Mouse (Mus musculus) hindbrain, embryonic 12.5 days (tissue): ENCODE data around the gene Clmn. TPM values are rescaled to one million over a fixed set of nuclear protein-coding genes. Genes with fewer than 3 reads are reported as not detected.
A peak's percentile ranks its signal among the peaks of the same experiment; 100 is the strongest.

ENCODE experiments used
- ATAC-seq: fragments of 200-750 bp; cut with Nextera tagmentation; 2 replicates; pipeline ENCODE4 v1.8.0; 2017; ENCODE audit warnings: moderate TSS enrichment; ENCODE audit not compliant: low FRiP score
- H3K27ac ChIP-seq: fragments of 300-500 bp; sonication (generic); 2 replicates; pipeline ENCODE4 v1.5.1; 2016; ENCODE audit warnings: mild to moderate bottlenecking
- H3K27me3 ChIP-seq: fragments of 300-500 bp; sonication (generic); 2 replicates; pipeline ENCODE4 v1.6.1; 2016; ENCODE audit warnings: mild to moderate bottlenecking
- H3K36me3 ChIP-seq: fragments of 300-500 bp; sonication (generic); 2 replicates; pipeline ENCODE4 v1.6.1; 2016; ENCODE audit warnings: mild to moderate bottlenecking
- H3K4me1 ChIP-seq: fragments of 300-500 bp; sonication (generic); 2 replicates; pipeline ENCODE4 v1.6.1; 2016
- H3K4me2 ChIP-seq: fragments of 300-500 bp; sonication (generic); replicated peaks from 2 replicates; pipeline ENCODE4 v1.6.1; 2016; ENCODE audit warnings: mild to moderate bottlenecking
- H3K4me3 ChIP-seq: fragments of 300-500 bp; sonication (generic); 2 replicates; pipeline ENCODE4 v1.5.1; 2016; ENCODE audit warnings: mild to moderate bottlenecking
- H3K9ac ChIP-seq: fragments of 300-500 bp; sonication (generic); 2 replicates; pipeline ENCODE4 v1.6.1; 2016; ENCODE audit warnings: mild to moderate bottlenecking, moderate library complexity
- H3K9me3 ChIP-seq: fragments of 300-500 bp; sonication (generic); replicated peaks from 2 replicates; pipeline ENCODE4 v1.6.1; 2016; ENCODE audit warnings: mild to moderate bottlenecking
- WGBS: fragments of 180-500 bp; shearing (Covaris S2); methylation state at CpG from one replicate; pipeline ENCODE4 v1.1.7; 2016; 5-methylcytosine and 5-hydroxymethylcytosine counted together
- polyA plus RNA-seq: library from polyadenylated mRNA; unstranded; fragments of >200 nt; fragmentation: Nextera tagmentation; extraction: Ambion mirVana; gene quantifications from 2 replicates; pipeline ENCODE4 v1.2.1, GENCODE M21; 2016

The Clmn gene
- polyA plus RNA-seq, 1 experiment from 2014 or later, result 2.8 TPM

- H3K27me3 ChIP-seq, result no peaks in the 10 kb centered on the region
- H3K9me3 ChIP-seq, result no peaks in the 10 kb centered on the region
- no peak overlapping the region for H3K4me3 ChIP-seq
- no peaks in the 10 kb centered on the region for H3K36me3 ChIP-seq
- no peak overlapping the region for H3K27ac ChIP-seq
- H3K4me1 ChIP-seq, result peaks cover 7% of the 10 kb centered on the region
- H3K4me2 ChIP-seq, result no peak overlapping the region
- ATAC-seq, result no peak
- 89% methylated on average over 7 of the region's 7 CpGs for WGBS
- H3K9ac ChIP-seq, result no peak overlapping the region
Measured at GRCm38 (mm10) chr12:104765761-104766160, 99.1 kb downstream of the Clmn start.

GRCm38 (mm10) chr12:104765116-104765515, 99.8 kb downstream of the Clmn start:
- H3K4me1 ChIP-seq, result peaks cover 7% of the 10 kb centered on the region
- no peaks in the 10 kb centered on the region for H3K36me3 ChIP-seq
- 86% methylated on average over 5 of the region's 5 CpGs for WGBS
- H3K27me3 ChIP-seq, result no peaks in the 10 kb centered on the region
- no peak overlapping the region for H3K4me3 ChIP-seq
- H3K9me3 ChIP-seq, result no peaks in the 10 kb centered on the region
- no peak overlapping the region for H3K9ac ChIP-seq
- no peak for ATAC-seq
- H3K4me2 ChIP-seq, result no peak overlapping the region
- no peak overlapping the region for H3K27ac ChIP-seq

- no peak overlapping the region for H3K27ac ChIP-seq
- H3K9ac ChIP-seq, result no peak overlapping the region
- H3K27me3 ChIP-seq, result no peaks in the 10 kb centered on the region
- no peak overlapping the region for H3K4me2 ChIP-seq
- no peak overlapping the region for H3K4me3 ChIP-seq
- WGBS, result 35% methylated on average over 6 of the region's 6 CpGs
- peaks cover 6% of the 10 kb centered on the region for H3K4me1 ChIP-seq
- no peaks in the 10 kb centered on the region for H3K9me3 ChIP-seq
- no peak for ATAC-seq
- no peaks in the 10 kb centered on the region for H3K36me3 ChIP-seq
Measured at GRCm38 (mm10) chr12:104763918-104764317, 101.0 kb downstream of the Clmn start.

- 88% methylated on average over 8 of the region's 8 CpGs for WGBS
- no peaks in the 10 kb centered on the region for H3K27me3 ChIP-seq
- H3K9ac ChIP-seq, result no peak overlapping the region
Measured at GRCm38 (mm10) chr12:104761411-104761810, 103.5 kb downstream of the Clmn start.

GRCm38 (mm10) chr12:104758066-104758465, 106.8 kb downstream of the Clmn start:
- no peaks in the 10 kb centered on the region for H3K9me3 ChIP-seq
- no peak overlapping the region for H3K4me2 ChIP-seq
- ATAC-seq, result no peak
- H3K4me3 ChIP-seq, result no peak overlapping the region
- H3K27ac ChIP-seq, result no peak overlapping the region
- no peaks in the 10 kb centered on the region for H3K4me1 ChIP-seq
- WGBS, result 87% methylated on average over 7 of the region's 7 CpGs
- H3K36me3 ChIP-seq, result no peaks in the 10 kb centered on the region
- H3K27me3 ChIP-seq, result no peaks in the 10 kb centered on the region
- no peak overlapping the region for H3K9ac ChIP-seq

More at GRCm38 (mm10) chr12:104761411-104761810, 103.5 kb downstream of the Clmn start:
- H3K36me3 ChIP-seq, result no peaks in the 10 kb centered on the region
- no peak overlapping the region for H3K4me3 ChIP-seq
- no peak for ATAC-seq
- H3K4me2 ChIP-seq, result no peak overlapping the region
- H3K9me3 ChIP-seq, result no peaks in the 10 kb centered on the region
- H3K27ac ChIP-seq, result no peak overlapping the region
- peaks cover 4% of the 10 kb centered on the region; the same call in 1 of the 2 replicates for H3K4me1 ChIP-seq

- Histone ChIP-seq H3K9me3 (no peaks in the 10 kb centered on the region), H3K36me3 (no peaks in the 10 kb centered on the region), H3K27ac (no peak overlapping the region), H3K4me3 (no peak overlapping the region), H3K4me1 (peaks cover 29% of the 10 kb centered on the region), H3K9ac (no peak overlapping the region), H3K27me3 (no peaks in the 10 kb centered on the region), H3K4me2 (no peak overlapping the region)
- WGBS, result 72% methylated on average over 4 of the region's 4 CpGs
- no peak for ATAC-seq
Measured at GRCm38 (mm10) chr12:104753686-104754085, 111.2 kb downstream of the Clmn start.

GRCm38 (mm10) chr12:104751814-104752765, 112.8 kb downstream of the Clmn start, which contains the start of gene Dicer1:
Gene Dicer1, minus strand, starts transcription at chr12:104751952.
- Histone ChIP-seq H3K36me3 (no peaks in the 10 kb centered on the region), H3K4me3 (peak within 1 kb of the TSS; percentile 93), H3K4me1 (peaks cover 33% of the 10 kb centered on the region), H3K27ac (peak within 1 kb of the TSS; percentile 92), H3K27me3 (no peaks in the 10 kb centered on the region), H3K9ac (peak within 1 kb of the TSS; percentile 97), H3K4me2 (peak within 1 kb of the TSS; percentile 80), H3K9me3 (no peaks in the 10 kb centered on the region)
- ATAC-seq, result peak; percentile 96
- WGBS, result under 1% methylated on average over 73 of the region's 94 CpGs

- WGBS, result under 1% methylated on average over 45 of the region's 52 CpGs
- Histone ChIP-seq H3K36me3 (no peaks in the 10 kb centered on the region), H3K4me2 (peak overlapping the region; percentile 80), H3K9ac (peak overlapping the region; percentile 97), H3K4me1 (peaks cover 33% of the 10 kb centered on the region), H3K9me3 (no peaks in the 10 kb centered on the region), H3K4me3 (peak overlapping the region; percentile 93), H3K27me3 (no peaks in the 10 kb centered on the region), H3K27ac (peak overlapping the region; percentile 92)
- ATAC-seq, result peak; percentile 63
Measured at GRCm38 (mm10) chr12:104751331-104751813, 113.5 kb downstream of the Clmn start.

- 93% methylated on average over 2 of the region's 2 CpGs for WGBS
- peak overlapping the region; percentile 80; the same call in 1 of the 2 replicates for H3K4me2 ChIP-seq
- no peak overlapping the region for H3K9ac ChIP-seq
- H3K4me1 ChIP-seq, result peaks cover 36% of the 10 kb centered on the region
- no peak overlapping the region for H3K27ac ChIP-seq
- H3K9me3 ChIP-seq, result no peaks in the 10 kb centered on the region
- H3K36me3 ChIP-seq, result no peaks in the 10 kb centered on the region
- H3K27me3 ChIP-seq, result no peaks in the 10 kb centered on the region
- no peak overlapping the region for H3K4me3 ChIP-seq
- ATAC-seq, result no peak
Measured at GRCm38 (mm10) chr12:104748946-104749345, 115.9 kb downstream of the Clmn start.

GRCm38 (mm10) chr12:104747252-104747651, 117.6 kb downstream of the Clmn start:
- no peak overlapping the region for H3K4me2 ChIP-seq
- H3K27me3 ChIP-seq, result no peaks in the 10 kb centered on the region
- H3K27ac ChIP-seq, result no peak overlapping the region
- H3K9me3 ChIP-seq, result no peaks in the 10 kb centered on the region
- no peak overlapping the region for H3K9ac ChIP-seq
- H3K4me1 ChIP-seq, result peaks cover 40% of the 10 kb centered on the region
- WGBS, result 89% methylated on average over 5 of the region's 5 CpGs
- H3K36me3 ChIP-seq, result no peaks in the 10 kb centered on the region
- no peak for ATAC-seq
- H3K4me3 ChIP-seq, result no peak overlapping the region

- H3K4me1 ChIP-seq, result peaks cover 44% of the 10 kb centered on the region
- H3K36me3 ChIP-seq, result no peaks in the 10 kb centered on the region
- H3K27ac ChIP-seq, result no peak overlapping the region
- H3K4me2 ChIP-seq, result no peak overlapping the region
- no peaks in the 10 kb centered on the region for H3K9me3 ChIP-seq
- no peak for ATAC-seq
- WGBS, result 95% methylated on average over 2 of the region's 2 CpGs
- no peak overlapping the region for H3K9ac ChIP-seq
- H3K27me3 ChIP-seq, result no peaks in the 10 kb centered on the region
- no peak overlapping the region for H3K4me3 ChIP-seq
Measured at GRCm38 (mm10) chr12:104746601-104747000, 118.3 kb downstream of the Clmn start.

- no peak overlapping the region for H3K9ac ChIP-seq
- peaks cover 42% of the 10 kb centered on the region for H3K4me1 ChIP-seq
- no peak overlapping the region for H3K27ac ChIP-seq
- no peak overlapping the region for H3K4me2 ChIP-seq
- ATAC-seq, result peak; percentile 57; the same call in 1 of the 2 replicates
- no peak overlapping the region for H3K4me3 ChIP-seq
- no peaks in the 10 kb centered on the region for H3K9me3 ChIP-seq
- no peaks in the 10 kb centered on the region for H3K36me3 ChIP-seq
- no peaks in the 10 kb centered on the region for H3K27me3 ChIP-seq
- 59% methylated on average over 4 of the region's 4 CpGs for WGBS
Measured at GRCm38 (mm10) chr12:104743687-104744086, 121.2 kb downstream of the Clmn start.
